Mouse (Mus musculus) CH12.LX (cell line): ENCODE data around the gene Nek4.
A peak's percentile ranks its signal among the peaks of the same experiment; 100 is the strongest.

Experiments
- CHD2 ChIP-seq: IDR thresholded peaks from 2 replicates; pipeline ENCODE4 v1.6.1; 2011; ENCODE audit warnings: low read length, improper control_type of control experiment
- CTCF ChIP-seq, 2 experiments: IDR thresholded peaks in 1 of 2; conservative IDR thresholded peaks in 1 of 2; 2 replicates each; pipeline ENCODE4 v1.5.1; 2011 to 2012; ENCODE audit warnings: low read depth in 2 of 2, low read length in 2 of 2, improper control_type of control experiment in 1 of 2, inconsistent platforms in 1 of 2, mild to moderate bottlenecking in 1 of 2, moderate library complexity in 1 of 2
- E2F4 ChIP-seq: IDR thresholded peaks from 2 replicates; pipeline ENCODE4 v1.6.1; 2011; ENCODE audit warnings: low read depth, low read length, improper control_type of control experiment; ENCODE audit not compliant: insufficient replicate concordance
- EP300 ChIP-seq: IDR thresholded peaks from 2 replicates; pipeline ENCODE4 v1.6.1; 2011; ENCODE audit warnings: low read length, improper control_type of control experiment
- MAFK ChIP-seq: IDR thresholded peaks from 2 replicates; pipeline ENCODE4 v1.6.1; 2011; ENCODE audit warnings: low read length, improper control_type of control experiment; ENCODE audit not compliant: insufficient replicate concordance
- MXI1 ChIP-seq: IDR thresholded peaks from 2 replicates; pipeline ENCODE4 v1.6.1; 2011; ENCODE audit warnings: mild to moderate bottlenecking, low read depth, low read length, improper control_type of control experiment
- POLR2A ChIP-seq: IDR thresholded peaks from 2 replicates; pipeline ENCODE4 v1.6.1; 2011; ENCODE audit warnings: low read depth, mild to moderate bottlenecking, improper control_type of control experiment, low read length
- POLR2AphosphoS2 ChIP-seq: IDR thresholded peaks from 2 replicates; pipeline ENCODE4 v1.6.1; 2011; ENCODE audit warnings: low read depth, low read length, improper control_type of control experiment
- TCF12 ChIP-seq: IDR thresholded peaks from 2 replicates; pipeline ENCODE4 v1.6.1; 2014; ENCODE audit warnings: low read depth, mild to moderate bottlenecking, inconsistent platforms, low read length, improper control_type of control experiment
- USF1 ChIP-seq: IDR thresholded peaks from 2 replicates; pipeline ENCODE4 v1.6.1; 2014; ENCODE audit warnings: low read depth, mild to moderate bottlenecking, inconsistent platforms, low read length, improper control_type of control experiment
- USF2 ChIP-seq: conservative IDR thresholded peaks from 2 replicates; pipeline ENCODE4 v1.6.1; 2011; ENCODE audit warnings: low read depth, low read length, improper control_type of control experiment
- ZNF384 ChIP-seq: IDR thresholded peaks from 2 replicates; pipeline ENCODE4 v1.6.1; 2012; ENCODE audit warnings: low read depth, low read length, improper control_type of control experiment, inconsistent platforms

- peak; percentile 53 for TF ChIP-seq POLR2A
- TF ChIP-seq CTCF (conservative IDR thresholded peaks at IDR 0.05 in 1 of 2, IDR thresholded peaks at IDR 0.05 in 1 of 2; ENCODE audit: low read depth in 2 of 2, low read length in 2 of 2), result no peak
- no peak for TF ChIP-seq ZNF384
- TF ChIP-seq CHD2, result no peak
- TF ChIP-seq EP300, result no peak
- no peak for TF ChIP-seq MAFK
- TF ChIP-seq USF1, result no peak
- TF ChIP-seq USF2, result no peak
- no peak for TF ChIP-seq POLR2AphosphoS2
- no peak for TF ChIP-seq TCF12
- no peak for TF ChIP-seq E2F4
- no peak for TF ChIP-seq MXI1
Observed at GRCm38 (mm10) chr14:30907814-30908265, 43.3 kb upstream of the Nek4 start.
